Mouse (Mus musculus) urinary bladder, postnatal 36 days (tissue): ENCODE measurements around the gene 3110040N11Rik.
"Not testable (repeated sequence)": the region's sequence is repeated elsewhere in the genome, so short reads cannot be mapped to it uniquely, and the experiment has no call there.

ENCODE experiments used
- DNase-seq, 2 experiments: peaks; one replicate each; pipeline ENCODE4 v3.0.0; 2022; ENCODE audit warnings: low spot score in 2 of 2, mixed read lengths in 1 of 2

3110040N11Rik gene

DNA sequence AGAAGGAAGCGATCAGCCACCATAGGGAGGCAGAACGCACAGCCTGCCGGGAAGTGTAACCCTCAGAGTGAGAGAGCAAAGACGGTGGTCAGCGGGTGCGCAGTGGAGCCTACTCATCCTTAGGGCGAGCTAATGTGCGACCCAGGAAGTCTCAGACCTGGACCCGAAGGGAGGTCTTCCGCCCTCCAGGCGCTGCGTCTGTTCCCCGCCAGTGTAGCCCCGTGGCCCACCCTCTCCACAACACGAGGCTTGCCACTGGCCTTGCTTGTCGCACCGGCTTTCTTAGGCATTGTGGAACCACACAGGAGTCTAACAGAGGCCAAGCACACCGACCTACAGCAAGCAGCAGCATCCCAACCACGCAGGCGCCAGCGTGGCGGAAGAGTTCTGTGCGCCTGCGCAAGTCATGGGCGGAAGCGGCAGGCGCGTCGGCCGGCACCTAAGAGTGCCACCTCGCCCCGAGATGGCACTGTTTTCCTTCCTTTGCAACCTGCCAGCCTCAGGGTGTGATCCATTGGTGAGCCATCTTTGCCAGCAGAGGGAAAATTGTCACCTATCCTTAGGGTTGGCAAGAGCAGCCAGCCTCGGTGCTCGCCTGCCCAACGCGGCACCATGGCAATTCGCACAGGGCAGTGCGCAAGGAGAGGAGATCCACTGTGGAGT is at the start of gene 3110040N11Rik:
TSS of gene 3110040N11Rik (minus strand) at position 384 of the 663 bp plus-strand sequence.
- DNase-seq = peak; percentile 70 to 79

DNA sequence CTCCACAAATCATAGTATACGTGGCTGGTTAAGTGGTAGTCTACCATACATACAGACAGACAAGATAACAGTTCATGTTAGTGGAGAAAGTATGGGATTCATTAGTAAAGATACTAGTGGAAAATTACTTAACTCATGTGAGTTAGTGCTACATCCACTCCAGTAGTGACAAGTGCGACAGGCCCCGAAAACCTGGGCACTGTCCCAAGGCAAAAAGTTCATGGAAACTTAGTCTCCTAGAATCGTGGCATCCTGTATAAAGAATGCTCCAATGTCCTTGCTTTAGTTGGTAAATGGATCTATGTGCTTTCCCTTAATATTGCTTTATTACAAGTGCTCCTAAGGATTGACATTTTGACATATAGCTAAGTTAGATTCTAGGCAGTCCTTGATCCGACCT is 48.5 kb upstream of the 3110040N11Rik start:
- DNase-seq = not testable (repeated sequence)

DNA sequence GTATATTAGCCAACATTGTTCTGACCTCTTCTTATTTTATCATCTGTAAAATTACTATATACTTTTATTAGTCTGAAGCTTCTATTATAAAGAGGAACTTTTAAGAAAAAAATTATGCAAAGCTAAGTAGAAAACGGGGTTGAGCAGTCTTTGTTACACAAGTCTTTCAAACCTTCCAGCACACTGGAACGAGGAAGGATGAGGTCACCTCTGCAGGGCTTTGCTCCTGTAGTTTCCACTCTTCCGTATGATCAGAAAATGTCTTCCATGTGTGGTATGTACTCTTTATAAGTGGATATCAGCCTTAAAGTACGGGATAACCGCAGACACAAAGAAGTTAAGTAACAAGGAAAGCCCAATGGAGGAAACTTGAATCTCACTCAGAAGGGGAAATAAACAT is 46.2 kb upstream of the 3110040N11Rik start:
- no peak for DNase-seq

DNA sequence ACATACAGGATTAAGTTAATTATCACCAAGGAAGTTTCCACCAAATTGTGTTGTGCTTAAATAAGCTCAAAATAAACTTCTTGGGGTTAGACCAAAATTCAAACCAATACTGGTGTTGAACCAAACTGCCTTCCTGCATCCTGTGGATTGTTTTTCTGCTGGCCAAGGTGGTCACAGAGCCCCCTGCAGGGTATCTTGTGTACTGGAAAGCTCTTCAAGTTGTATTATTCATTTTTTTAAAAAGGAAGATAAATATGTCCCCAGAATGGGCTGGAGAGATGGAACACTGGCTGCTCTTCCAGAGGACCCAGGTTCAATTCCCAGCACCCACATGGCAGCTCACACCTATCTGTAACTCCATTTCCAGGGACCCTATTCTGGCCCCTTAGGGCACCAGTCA is 45.6 kb upstream of the 3110040N11Rik start:
- DNase-seq = no peak

DNA sequence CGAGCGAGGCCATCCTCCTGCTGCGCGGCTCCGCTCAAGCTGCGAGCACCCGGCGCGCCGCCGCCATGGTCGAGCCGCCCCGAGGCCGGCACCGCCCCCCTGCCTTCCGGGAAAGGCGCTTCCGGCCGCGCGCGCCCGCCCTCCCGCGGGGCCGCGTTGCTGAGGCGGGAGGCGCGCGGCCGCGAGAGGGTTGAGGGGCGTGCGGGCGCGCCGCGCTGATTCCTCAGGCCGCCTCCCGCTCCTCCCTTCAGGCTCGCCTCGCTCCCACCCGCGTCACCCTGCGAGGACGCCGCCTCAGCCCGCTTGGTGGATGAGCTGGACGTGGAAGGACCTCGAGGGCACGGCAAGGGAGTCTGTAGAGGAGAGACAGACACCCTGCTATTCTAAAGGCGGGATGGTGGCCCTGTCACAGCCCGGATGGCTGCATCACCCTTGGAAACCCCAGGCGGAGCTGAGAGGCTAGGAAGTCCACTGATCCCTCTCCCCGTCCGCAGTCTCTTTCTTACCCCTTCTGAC is 40.2 kb upstream of the 3110040N11Rik start, which contains the start of gene Btbd1:
TSS of gene Btbd1 (minus strand) at position 53 of the 516 bp plus-strand sequence.
- DNase-seq = peak; percentile 76 to 78

DNA sequence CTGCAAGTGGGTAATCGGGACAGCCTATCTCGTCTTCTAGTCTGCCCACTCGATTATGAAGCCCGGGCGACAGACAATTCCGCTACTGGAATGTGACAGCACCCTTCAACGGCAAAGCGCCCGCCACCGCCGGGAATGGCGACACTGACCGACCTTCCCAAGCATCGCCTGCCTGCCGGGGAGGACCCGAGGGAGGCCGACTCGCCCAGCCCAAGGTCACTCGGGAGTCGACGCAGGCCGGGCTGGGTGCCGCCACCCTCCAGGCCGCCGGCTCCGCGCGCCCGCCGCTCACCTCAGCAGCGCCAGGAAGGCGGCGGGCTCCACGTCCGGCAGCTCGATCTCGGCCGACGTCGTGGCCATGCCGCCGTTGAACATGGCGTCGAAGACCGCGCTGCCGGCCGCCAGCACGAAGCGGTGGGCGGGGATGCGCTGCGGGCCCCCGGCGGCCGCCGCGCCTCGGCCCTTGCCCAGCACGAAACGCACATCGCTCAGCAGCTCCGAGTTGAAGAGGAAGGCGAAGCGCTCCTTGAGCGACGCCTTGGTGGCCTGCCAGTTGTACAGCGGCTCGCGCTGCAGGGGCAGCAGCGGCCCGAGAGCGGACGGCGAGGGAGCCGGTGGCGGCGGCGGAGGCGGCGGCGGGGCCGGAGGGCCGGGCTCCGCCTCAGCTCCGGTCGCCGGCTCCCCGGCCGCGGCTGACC is 39.6 kb upstream of the 3110040N11Rik start:
- peak; percentile 34 to 41 for DNase-seq

DNA sequence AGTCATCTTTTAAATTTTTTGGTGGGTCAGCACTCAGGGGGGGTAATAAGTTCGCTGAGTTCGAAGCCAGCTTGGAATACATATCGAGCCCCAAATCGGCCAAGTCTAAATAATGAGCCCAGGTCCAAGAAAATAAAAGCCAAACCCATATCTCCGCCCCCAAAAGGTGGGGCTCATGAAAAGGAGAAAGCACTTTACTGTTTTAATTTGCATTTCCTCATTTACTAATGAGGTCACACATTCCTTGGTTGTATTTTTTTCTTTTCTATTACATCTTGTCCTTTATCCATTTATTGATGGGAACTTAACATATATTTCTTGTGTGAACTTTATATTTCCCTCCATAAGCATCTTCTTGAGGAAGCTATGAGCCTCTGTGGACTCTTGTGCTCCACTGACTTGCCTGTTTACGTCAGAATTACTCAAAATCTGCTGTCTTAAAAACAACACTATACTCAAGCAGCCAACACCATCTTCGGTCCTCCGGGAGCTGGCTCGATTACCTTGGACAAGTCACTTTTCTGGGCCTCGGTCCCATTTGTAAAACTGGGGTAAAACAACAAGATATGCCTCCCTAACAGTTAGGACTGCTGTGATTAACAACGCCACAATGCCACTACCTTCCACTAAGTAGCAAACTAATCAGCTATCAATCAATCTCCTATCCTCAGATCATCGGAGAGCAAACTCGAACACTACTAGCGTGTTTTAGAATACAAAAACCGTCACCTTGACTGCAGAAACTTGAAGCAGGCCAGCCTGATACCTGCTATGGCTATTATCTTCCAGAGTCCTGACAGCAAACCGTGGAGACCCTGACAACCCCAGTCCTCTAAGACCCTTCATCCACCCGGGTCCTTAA is 38.8 kb upstream of the 3110040N11Rik start:
- no peak for DNase-seq

DNA sequence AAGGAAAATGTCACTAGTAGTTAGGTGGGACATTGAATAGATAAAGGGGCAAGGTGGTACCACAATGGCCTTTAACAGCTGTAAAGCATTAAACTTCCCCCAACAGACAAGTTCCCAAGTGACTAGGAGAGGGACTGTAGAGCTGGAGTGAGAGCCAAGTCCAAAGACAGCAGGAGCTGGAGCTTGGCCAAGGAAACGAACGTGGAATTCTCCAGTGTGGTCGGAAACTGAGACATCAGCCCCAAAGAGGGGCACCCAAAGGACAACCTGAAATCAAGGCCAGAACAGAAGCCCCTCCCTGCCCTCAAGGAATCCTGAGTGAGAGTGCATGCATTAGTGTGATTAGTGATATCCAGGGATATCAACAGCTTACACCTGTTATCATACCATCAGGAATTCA is 36.1 kb upstream of the 3110040N11Rik start:
- DNase-seq = no peak

DNA sequence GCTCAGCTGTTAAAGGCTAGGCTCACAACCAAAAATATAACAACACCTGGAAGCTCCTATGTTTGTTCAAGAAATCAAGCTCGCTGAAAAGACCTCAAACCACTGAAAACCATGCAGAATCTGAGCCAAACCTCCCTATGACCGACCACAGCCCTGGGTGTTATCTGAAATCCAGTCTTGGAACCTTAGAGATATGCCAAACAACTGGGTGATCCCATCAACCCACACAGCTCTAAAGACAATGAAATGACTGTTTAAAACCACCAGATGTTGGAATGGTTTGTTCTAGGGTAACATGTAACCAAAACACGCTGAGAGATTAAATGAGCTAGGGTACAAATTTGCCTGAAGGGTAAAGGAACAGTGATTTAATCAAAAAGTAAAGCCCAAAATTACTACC is 35.6 kb upstream of the 3110040N11Rik start:
- DNase-seq = no peak

DNA sequence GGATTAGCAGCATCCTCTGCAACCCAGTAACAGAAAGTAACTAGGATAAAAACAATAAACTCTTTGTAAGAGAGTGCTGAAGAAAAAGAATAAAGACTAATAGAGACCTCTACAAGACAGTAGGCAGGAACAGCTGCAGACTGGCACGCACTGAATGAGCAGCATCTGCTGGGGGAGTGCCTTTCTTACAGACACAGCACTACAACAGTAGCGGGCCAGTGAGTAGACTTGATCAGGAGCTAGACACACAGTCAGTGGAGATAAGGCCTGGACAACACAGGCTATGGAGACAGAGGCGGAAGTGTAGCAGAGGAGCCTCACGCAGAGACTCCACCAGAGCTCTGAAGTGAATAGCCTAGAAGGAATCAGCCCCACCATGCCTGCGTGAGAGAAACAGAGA is 16.8 kb upstream of the 3110040N11Rik start:
- DNase-seq = no peak

DNA sequence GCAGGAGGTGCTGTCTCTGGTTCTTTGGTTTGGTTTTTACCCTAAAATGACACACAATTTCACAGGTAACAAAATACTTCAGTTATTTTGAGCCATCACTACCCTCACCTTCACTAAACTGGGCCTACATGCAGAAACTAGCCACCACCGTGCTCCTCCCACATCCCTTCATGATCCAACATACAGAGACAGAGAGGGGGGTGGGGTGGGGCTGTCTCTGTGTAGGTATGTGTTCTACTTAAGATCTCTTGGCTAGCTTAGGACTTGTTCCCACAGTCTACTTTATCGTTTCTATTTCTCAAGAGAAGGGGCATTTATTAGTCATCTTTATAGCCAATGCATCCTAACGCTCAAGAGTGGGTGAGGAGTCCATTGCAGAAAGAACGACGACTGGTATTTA is 742 bp downstream of the 3110040N11Rik start:
- no peak for DNase-seq

DNA sequence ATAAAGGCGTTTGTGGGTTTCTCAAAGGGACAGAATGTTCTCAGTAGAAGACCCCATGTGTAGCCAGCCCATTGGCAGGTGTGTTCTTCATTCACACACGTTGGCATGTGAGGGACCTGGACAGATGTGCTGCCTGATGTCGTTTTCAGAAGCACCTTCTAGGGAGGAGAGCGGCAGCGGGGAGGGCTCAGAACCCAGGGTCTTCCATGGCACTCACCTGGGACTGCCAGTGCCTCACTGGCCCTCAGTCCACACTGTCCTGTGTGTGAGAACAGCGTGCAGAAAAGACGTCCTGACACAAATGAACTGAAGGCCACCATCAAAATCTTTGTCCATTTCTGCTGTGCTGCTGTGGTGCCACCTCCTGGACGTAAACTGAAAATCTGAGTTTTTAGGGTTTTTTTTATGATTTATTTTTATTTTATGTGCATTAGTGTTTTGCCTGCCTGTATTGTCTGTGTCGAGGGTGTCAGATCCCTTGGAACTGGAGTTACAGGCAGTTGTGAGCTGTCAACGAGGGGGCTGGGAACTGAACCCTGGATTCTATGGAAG is 11.5 kb downstream of the 3110040N11Rik start:
- DNase-seq = no peak

DNA sequence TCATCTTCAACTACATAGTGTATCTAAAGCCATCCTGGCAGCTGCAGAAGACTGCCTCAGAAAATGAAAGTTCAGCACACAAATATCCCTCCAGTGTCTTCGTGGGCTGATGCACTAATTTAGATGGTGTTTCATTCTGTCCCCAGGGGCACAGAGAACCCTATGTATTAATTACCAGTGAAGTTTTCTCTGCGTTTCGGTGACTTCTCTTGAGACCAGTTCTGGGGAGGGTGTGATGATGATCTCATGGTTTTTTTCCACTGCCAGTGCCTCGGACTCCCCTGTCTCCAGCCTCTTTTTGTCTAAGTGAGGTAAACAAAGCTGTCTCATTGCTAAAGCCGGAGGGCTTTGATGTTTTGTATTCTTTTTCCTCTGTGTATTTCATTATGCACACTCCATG is 14.0 kb downstream of the 3110040N11Rik start:
- DNase-seq = no peak

DNA sequence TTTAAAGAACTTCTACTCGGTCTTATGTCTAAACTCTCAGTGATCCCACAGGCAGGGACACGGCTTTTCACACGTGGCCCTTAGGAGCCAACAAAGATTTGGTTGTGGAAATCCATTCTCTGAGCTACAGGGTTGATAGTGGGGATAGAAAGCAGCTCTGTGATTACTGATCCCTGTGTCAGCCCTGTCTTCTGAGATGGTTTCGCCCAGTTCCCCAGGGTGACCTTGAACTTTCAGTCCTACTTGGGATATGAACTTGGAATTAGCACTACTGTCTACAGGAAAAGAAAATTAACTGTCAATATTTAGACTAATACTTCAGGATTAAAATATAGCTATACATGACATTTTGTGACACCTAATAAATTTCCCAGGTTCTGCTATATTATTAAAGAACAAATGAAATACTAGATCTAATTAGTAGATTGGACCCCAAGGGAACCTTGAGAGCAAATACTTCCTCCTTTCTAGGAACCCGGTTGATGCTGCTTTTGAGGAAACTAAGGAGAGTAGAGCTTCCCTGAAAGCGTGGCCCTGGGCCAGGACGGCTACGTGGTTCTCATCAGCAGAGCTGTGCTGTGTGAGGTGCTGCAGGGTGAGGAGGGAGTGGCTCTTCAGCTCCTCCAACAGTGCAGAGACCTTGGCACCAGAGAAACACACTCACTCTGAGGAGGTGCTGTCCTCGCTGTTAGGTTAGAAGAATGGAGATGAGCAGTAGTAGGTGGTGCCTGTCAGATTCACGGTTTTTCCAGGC is 16.3 kb downstream of the 3110040N11Rik start:
- no peak for DNase-seq

DNA sequence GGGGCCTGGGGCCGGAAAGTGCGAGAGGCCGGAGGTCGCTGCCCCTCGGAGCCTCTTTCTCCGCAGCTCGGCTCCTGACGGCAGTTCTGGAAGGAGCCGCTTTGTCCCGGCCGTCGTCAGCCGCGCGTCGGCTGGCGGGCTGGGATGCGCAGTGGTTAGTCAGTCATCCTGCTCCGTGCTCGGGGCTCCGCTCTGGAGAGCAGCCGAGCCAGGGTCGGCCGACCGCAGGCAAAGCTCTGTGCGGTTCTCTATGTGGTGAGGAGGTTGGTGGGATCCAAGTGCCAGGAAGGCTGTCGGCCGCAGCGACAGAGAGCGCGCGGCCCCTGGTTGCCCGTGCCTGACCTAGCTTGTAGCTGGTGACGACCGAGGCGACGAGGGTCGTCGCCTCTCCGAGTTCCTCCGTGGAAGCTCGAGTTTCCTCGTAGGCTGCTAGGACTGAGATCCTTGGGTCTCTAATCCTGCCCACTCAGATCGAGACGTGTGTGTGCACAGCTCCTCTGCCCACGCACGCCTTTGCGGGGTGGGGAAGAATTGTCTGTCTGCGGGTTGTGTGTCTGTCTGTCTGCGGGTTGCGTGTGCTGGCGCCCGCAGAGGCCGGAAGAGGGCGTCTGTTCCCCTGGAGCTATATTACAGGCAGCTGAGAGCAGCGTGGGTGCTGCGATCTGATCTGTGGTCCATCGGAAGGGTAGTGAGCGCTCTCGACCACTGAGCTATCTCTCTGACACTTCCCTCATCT is 26.0 kb downstream of the 3110040N11Rik start:
- DNase-seq = peak in 1 of 2 experiments; percentile 30

DNA sequence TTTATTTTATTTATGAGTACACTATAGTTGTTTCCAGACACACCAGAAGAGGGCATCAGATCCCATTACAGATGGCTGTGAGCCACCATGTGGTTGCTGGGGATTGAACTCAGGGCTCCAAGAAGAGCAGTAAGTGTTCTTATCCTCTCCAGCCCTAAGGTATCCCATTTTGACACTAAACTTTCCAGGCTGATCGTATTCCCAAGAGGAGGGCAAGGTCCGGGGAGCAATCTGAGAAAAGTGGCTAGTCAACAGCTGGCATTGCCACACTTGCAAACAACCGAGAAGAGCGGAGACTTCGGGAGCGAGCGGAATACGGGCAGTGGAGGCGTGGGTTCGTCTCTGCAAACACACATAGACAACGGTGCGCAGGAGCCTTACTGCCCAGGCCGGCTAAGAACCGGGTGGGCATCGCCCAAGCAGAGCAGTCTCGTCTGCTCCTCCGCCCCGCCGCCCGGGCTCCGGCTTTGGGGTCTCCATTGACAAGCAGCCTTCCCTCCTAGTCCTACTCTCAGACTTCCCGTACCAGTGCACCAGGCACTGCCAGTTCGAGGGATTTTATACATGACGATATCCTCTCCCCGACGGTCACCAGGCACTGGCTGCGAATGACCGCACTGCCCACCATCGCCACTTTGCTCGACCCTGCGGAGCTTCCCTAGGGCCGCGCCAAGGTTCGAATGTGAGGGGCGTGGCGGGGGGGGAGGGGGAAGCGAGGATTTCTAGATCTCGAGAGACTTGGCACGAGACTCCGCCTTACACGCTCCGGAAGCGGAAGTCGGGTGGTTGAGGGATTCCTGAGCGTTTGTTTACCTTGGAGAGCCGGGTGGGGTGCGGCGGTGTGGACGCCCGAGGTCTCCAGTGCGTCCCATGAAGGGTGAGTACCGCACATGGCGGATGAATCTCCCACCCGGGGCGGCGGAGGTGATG is 26.8 kb downstream of the 3110040N11Rik start, which contains the start of gene Ramac:
TSS of gene Ramac (plus strand) at position 746 of the 930 bp plus-strand sequence.
- DNase-seq = peak; percentile 78 to 88

DNA sequence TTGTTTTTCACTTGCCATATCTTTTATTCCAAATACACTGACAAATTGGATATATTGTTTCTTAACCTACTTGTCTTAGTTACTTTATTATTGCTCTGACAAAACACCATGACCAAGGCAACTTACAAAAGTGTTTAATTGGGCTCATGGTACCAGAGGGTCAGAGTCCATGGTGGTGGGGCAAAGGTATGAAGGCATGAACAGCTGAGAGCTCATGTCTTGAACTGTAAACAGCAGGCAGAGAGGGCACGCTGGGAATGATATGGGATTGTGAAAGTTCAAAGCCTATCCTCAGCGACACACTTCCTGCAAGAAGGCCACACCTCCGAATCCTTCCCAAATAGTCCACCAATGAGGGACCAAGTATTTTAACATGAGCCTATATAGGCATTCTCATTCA is 41.3 kb downstream of the 3110040N11Rik start:
- no peak for DNase-seq

DNA sequence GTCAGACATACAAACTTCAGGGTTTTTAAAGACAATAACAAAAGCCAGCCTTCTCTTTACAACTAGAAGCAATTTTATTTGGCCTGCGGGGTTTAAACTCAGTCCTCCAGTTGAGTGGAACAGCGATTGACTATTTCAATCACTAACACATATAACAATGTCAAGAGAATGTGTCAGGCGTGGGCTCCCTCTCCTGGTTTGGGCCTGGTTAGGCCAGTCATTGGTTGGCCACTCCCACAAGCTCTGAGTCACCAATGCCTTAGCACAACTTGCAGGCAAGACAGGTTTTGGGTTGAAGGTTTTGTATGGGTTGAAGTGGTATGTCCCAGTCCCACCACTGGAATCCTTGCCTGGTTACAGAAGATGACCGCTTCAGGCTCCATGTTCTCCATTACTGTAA is 45.1 kb downstream of the 3110040N11Rik start:
- DNase-seq = peak; percentile 50 to 64

DNA sequence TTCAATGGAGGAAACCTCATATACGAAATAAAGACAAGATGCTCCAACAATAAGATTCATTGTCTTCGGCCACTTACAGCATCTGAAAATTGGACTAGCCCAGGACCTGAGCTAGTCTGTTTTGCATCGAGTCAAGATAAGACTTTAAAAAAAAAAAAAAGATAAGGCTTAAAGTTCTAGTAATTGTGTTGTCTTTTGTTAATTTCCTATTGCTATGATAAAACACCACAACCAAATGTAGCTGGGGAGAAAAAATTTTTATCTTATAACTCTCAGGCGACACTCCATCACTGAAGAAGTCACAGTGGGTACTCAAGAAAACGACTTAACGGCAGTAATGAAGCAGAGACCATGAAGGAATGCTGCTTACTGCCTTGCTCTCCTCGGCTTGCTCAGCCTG is 49.3 kb downstream of the 3110040N11Rik start:
- DNase-seq = no peak
